Mouse (Mus musculus): ENCODE measurements around the gene Pde4b. TPM values are rescaled to one million over a fixed set of nuclear protein-coding genes. Genes with fewer than 3 reads are reported as not detected.
A peak's percentile ranks its signal among the peaks of the same experiment; 100 is the strongest.

Pde4b gene
- total RNA-seq, 1 experiment from 2014 or later: 10.2 TPM

GRCm38 (mm10) chr4:102539598-102540180 lies 452.3 kb downstream of the Pde4b start:
- DNase-seq: no peak

GRCm38 (mm10) chr4:102542976-102543375 lies 455.6 kb downstream of the Pde4b start:
- no peak for DNase-seq

GRCm38 (mm10) chr4:102545226-102545625 lies 457.9 kb downstream of the Pde4b start:
- no peak for DNase-seq

- no peak for DNase-seq
Measured at GRCm38 (mm10) chr4:102555566-102555965, 468.2 kb downstream of the Pde4b start.

GRCm38 (mm10) chr4:102557006-102557405 lies 469.7 kb downstream of the Pde4b start:
- DNase-seq: no peak

- DNase-seq: no peak
Measured at GRCm38 (mm10) chr4:102557508-102558220, 470.3 kb downstream of the Pde4b start.

- no peak for DNase-seq
Measured at GRCm38 (mm10) chr4:102558328-102558727, 471.0 kb downstream of the Pde4b start.

GRCm38 (mm10) chr4:102560676-102561280 lies 473.4 kb downstream of the Pde4b start:
- no peak for DNase-seq

GRCm38 (mm10) chr4:102563273-102563855 lies 476.0 kb downstream of the Pde4b start:
- DNase-seq: no peak

GRCm38 (mm10) chr4:102564286-102564685 lies 476.9 kb downstream of the Pde4b start:
- DNase-seq: no peak

- DNase-seq: no peak
Measured at GRCm38 (mm10) chr4:102566421-102566820, 479.1 kb downstream of the Pde4b start.

- no peak for DNase-seq
Measured at GRCm38 (mm10) chr4:102567111-102567510, 479.8 kb downstream of the Pde4b start.

- no peak for DNase-seq
Measured at GRCm38 (mm10) chr4:102567676-102568254, 480.4 kb downstream of the Pde4b start.

GRCm38 (mm10) chr4:102568591-102568990 lies 481.2 kb downstream of the Pde4b start:
- peak; percentile 48 for DNase-seq

GRCm38 (mm10) chr4:102569101-102569583 lies 481.8 kb downstream of the Pde4b start:
- no peak for DNase-seq

- DNase-seq: peak; percentile 68
Measured at GRCm38 (mm10) chr4:102569950-102570765, 482.8 kb downstream of the Pde4b start.

- DNase-seq: no peak
Measured at GRCm38 (mm10) chr4:102570766-102571411, 483.5 kb downstream of the Pde4b start.

GRCm38 (mm10) chr4:102572031-102572430 lies 484.7 kb downstream of the Pde4b start:
- no peak for DNase-seq

GRCm38 (mm10) chr4:102572591-102572990 lies 485.2 kb downstream of the Pde4b start:
- no peak for DNase-seq

GRCm38 (mm10) chr4:102573361-102573781 lies 486.0 kb downstream of the Pde4b start:
- DNase-seq: no peak

GRCm38 (mm10) chr4:102574226-102574625 lies 486.9 kb downstream of the Pde4b start:
- peak; percentile 44 for DNase-seq
